Mouse (Mus musculus) heart, embryonic 12.5 days (tissue): ENCODE results near the gene Cnksr3. TPM values are rescaled to one million over a fixed set of nuclear protein-coding genes. Genes with fewer than 3 reads are reported as not detected.
A peak's percentile ranks its signal among the peaks of the same experiment; 100 is the strongest.

Experiments used
- ATAC-seq: fragments of 200-750 bp; cut with Nextera tagmentation; 2 replicates; pipeline ENCODE4 v1.8.0; 2017; ENCODE audit warnings: moderate TSS enrichment, moderate library complexity; ENCODE audit not compliant: insufficient number of reproducible peaks, low FRiP score
- H3K27ac ChIP-seq: fragments of 300-500 bp; sonication (generic); 2 replicates; pipeline ENCODE4 v1.5.1; 2016; ENCODE audit warnings: mild to moderate bottlenecking, moderate library complexity; ENCODE audit not compliant: poor library complexity, severe bottlenecking
- H3K27me3 ChIP-seq: fragments of 300-500 bp; sonication (generic); replicated peaks from 2 replicates; pipeline ENCODE4 v1.6.1; 2016; ENCODE audit warnings: mild to moderate bottlenecking, moderate library complexity
- H3K36me3 ChIP-seq: fragments of 300-500 bp; sonication (generic); 2 replicates; pipeline ENCODE4 v1.6.1; 2016; ENCODE audit warnings: mild to moderate bottlenecking, moderate library complexity
- H3K4me1 ChIP-seq: fragments of 300-500 bp; sonication (generic); replicated peaks from 2 replicates; pipeline ENCODE4 v1.6.1; 2016; ENCODE audit warnings: mild to moderate bottlenecking
- H3K4me2 ChIP-seq: fragments of 300-500 bp; sonication (generic); 2 replicates; pipeline ENCODE4 v1.6.1; 2016; ENCODE audit warnings: mild to moderate bottlenecking, moderate library complexity
- H3K4me3 ChIP-seq: fragments of 300-500 bp; sonication (generic); 2 replicates; pipeline ENCODE4 v1.5.1; 2016; ENCODE audit warnings: mild to moderate bottlenecking
- H3K9ac ChIP-seq: fragments of 300-500 bp; sonication (generic); 2 replicates; pipeline ENCODE4 v1.6.1; 2016; ENCODE audit warnings: mild to moderate bottlenecking, moderate library complexity
- H3K9me3 ChIP-seq: fragments of 300-500 bp; sonication (generic); replicated peaks from 2 replicates; pipeline ENCODE4 v1.6.1; 2016; ENCODE audit warnings: mild to moderate bottlenecking, moderate library complexity
- WGBS: fragments of 180-500 bp; shearing (Covaris S2); methylation state at CpG from one replicate; pipeline ENCODE4 v1.1.7; 2016; 5-methylcytosine and 5-hydroxymethylcytosine counted together
- polyA plus RNA-seq: library from polyadenylated mRNA; unstranded; fragments of >200 nt; fragmentation: Nextera tagmentation; extraction: Ambion mirVana; gene quantifications from 2 replicates; pipeline ENCODE4 v1.2.1, GENCODE M21; 2016

Cnksr3 gene
- polyA plus RNA-seq, 1 experiment from 2014 or later: 7.0 TPM

- WGBS: 54% methylated on average over 5 of the region's 5 CpGs
- Histone ChIP-seq H3K27me3 (no peaks in the 10 kb centered on the region), H3K9me3 (no peaks in the 10 kb centered on the region), H3K27ac (no peak overlapping the region), H3K4me1 (peaks cover 36% of the 10 kb centered on the region), H3K4me2 (peak overlapping the region; percentile 95), H3K9ac (peak overlapping the region; percentile 85), H3K4me3 (peak overlapping the region; percentile 78), H3K36me3 (peaks cover 2% of the 10 kb centered on the region; the same call in 1 of the 2 replicates)
- ATAC-seq: no peak
Observed at GRCm38 (mm10) chr10:7209691-7210455, 2.2 kb downstream of the Cnksr3 start.

GRCm38 (mm10) chr10:7208859-7209441 is 3.1 kb downstream of the Cnksr3 start:
- Histone ChIP-seq H3K4me1 (peaks cover 36% of the 10 kb centered on the region), H3K9ac (no peak overlapping the region), H3K36me3 (peaks cover 2% of the 10 kb centered on the region; the same call in 1 of the 2 replicates), H3K9me3 (no peaks in the 10 kb centered on the region), H3K27ac (no peak overlapping the region), H3K27me3 (no peaks in the 10 kb centered on the region), H3K4me3 (no peak overlapping the region), H3K4me2 (no peak overlapping the region)
- WGBS: 69% methylated on average over 10 of the region's 10 CpGs
- ATAC-seq: no peak

GRCm38 (mm10) chr10:7207301-7207700 is 4.7 kb downstream of the Cnksr3 start:
- H3K9ac ChIP-seq: no peak overlapping the region
- H3K4me2 ChIP-seq: no peak overlapping the region
- no peaks in the 10 kb centered on the region for H3K9me3 ChIP-seq
- no peak for ATAC-seq
- peaks cover 2% of the 10 kb centered on the region; the same call in 1 of the 2 replicates for H3K36me3 ChIP-seq
- no peak overlapping the region for H3K4me3 ChIP-seq
- H3K27me3 ChIP-seq: no peaks in the 10 kb centered on the region
- no peak overlapping the region for H3K27ac ChIP-seq
- WGBS: 49% methylated on average over 11 of the region's 11 CpGs
- peaks cover 28% of the 10 kb centered on the region for H3K4me1 ChIP-seq

GRCm38 (mm10) chr10:7206571-7206970 is 5.5 kb downstream of the Cnksr3 start:
- no peak for ATAC-seq
- H3K4me1 ChIP-seq: peaks cover 28% of the 10 kb centered on the region
- no peak overlapping the region for H3K27ac ChIP-seq
- peaks cover 2% of the 10 kb centered on the region; the same call in 1 of the 2 replicates for H3K36me3 ChIP-seq
- H3K9ac ChIP-seq: no peak overlapping the region
- H3K4me3 ChIP-seq: no peak overlapping the region
- no peaks in the 10 kb centered on the region for H3K27me3 ChIP-seq
- WGBS: 76% methylated on average over 7 of the region's 7 CpGs
- no peak overlapping the region for H3K4me2 ChIP-seq
- H3K9me3 ChIP-seq: no peaks in the 10 kb centered on the region

- H3K9me3 ChIP-seq: no peaks in the 10 kb centered on the region
- ATAC-seq: no peak
- 79% methylated on average over 3 of the region's 3 CpGs for WGBS
- no peak overlapping the region for H3K4me3 ChIP-seq
- no peaks in the 10 kb centered on the region for H3K27me3 ChIP-seq
- peaks cover 2% of the 10 kb centered on the region; the same call in 1 of the 2 replicates for H3K36me3 ChIP-seq
- no peak overlapping the region for H3K4me2 ChIP-seq
- no peak overlapping the region for H3K9ac ChIP-seq
- no peak overlapping the region for H3K27ac ChIP-seq
- H3K4me1 ChIP-seq: peaks cover 26% of the 10 kb centered on the region
Observed at GRCm38 (mm10) chr10:7205576-7205975, 6.5 kb downstream of the Cnksr3 start.

- H3K27ac ChIP-seq: no peak overlapping the region
- H3K27me3 ChIP-seq: no peaks in the 10 kb centered on the region
- ATAC-seq: no peak
- 65% methylated on average over 3 of the region's 3 CpGs for WGBS
- no peak overlapping the region for H3K4me3 ChIP-seq
- H3K4me1 ChIP-seq: peaks cover 19% of the 10 kb centered on the region
- no peak overlapping the region for H3K9ac ChIP-seq
- H3K9me3 ChIP-seq: no peaks in the 10 kb centered on the region
- H3K4me2 ChIP-seq: no peak overlapping the region
- H3K36me3 ChIP-seq: peaks cover 2% of the 10 kb centered on the region; the same call in 1 of the 2 replicates
Observed at GRCm38 (mm10) chr10:7204953-7205352, 7.1 kb downstream of the Cnksr3 start.

- no peak for ATAC-seq
- Histone ChIP-seq H3K4me2 (no peak overlapping the region), H3K27me3 (no peaks in the 10 kb centered on the region), H3K9ac (no peak overlapping the region), H3K9me3 (no peaks in the 10 kb centered on the region), H3K27ac (no peak overlapping the region), H3K4me1 (peaks cover 16% of the 10 kb centered on the region), H3K36me3 (peaks cover 2% of the 10 kb centered on the region; the same call in 1 of the 2 replicates), H3K4me3 (no peak overlapping the region)
- 82% methylated on average over 9 of the region's 9 CpGs for WGBS
Observed at GRCm38 (mm10) chr10:7202576-7202975, 9.5 kb downstream of the Cnksr3 start.

GRCm38 (mm10) chr10:7200665-7201064 is 11.4 kb downstream of the Cnksr3 start:
- peaks cover 22% of the 10 kb centered on the region for H3K4me1 ChIP-seq
- no peaks in the 10 kb centered on the region for H3K27me3 ChIP-seq
- no peak overlapping the region for H3K4me3 ChIP-seq
- no peaks in the 10 kb centered on the region for H3K9me3 ChIP-seq
- no peaks in the 10 kb centered on the region for H3K36me3 ChIP-seq
- H3K4me2 ChIP-seq: no peak overlapping the region
- H3K9ac ChIP-seq: no peak overlapping the region
- H3K27ac ChIP-seq: no peak overlapping the region
- WGBS: 69% methylated on average over 7 of the region's 7 CpGs
- ATAC-seq: no peak

GRCm38 (mm10) chr10:7198201-7198600 is 13.8 kb downstream of the Cnksr3 start:
- Histone ChIP-seq H3K4me3 (no peak overlapping the region), H3K27me3 (no peaks in the 10 kb centered on the region), H3K4me2 (no peak overlapping the region), H3K36me3 (no peaks in the 10 kb centered on the region), H3K4me1 (peaks cover 30% of the 10 kb centered on the region), H3K27ac (no peak overlapping the region), H3K9me3 (no peaks in the 10 kb centered on the region), H3K9ac (no peak overlapping the region)
- ATAC-seq: no peak

GRCm38 (mm10) chr10:7197733-7198132 is 14.3 kb downstream of the Cnksr3 start:
- Histone ChIP-seq H3K36me3 (no peaks in the 10 kb centered on the region), H3K9ac (no peak overlapping the region), H3K9me3 (no peaks in the 10 kb centered on the region), H3K27ac (no peak overlapping the region), H3K4me1 (peaks cover 30% of the 10 kb centered on the region), H3K4me2 (no peak overlapping the region), H3K4me3 (no peak overlapping the region), H3K27me3 (no peaks in the 10 kb centered on the region)
- ATAC-seq: no peak
- 77% methylated on average over 6 of the region's 6 CpGs for WGBS

GRCm38 (mm10) chr10:7196668-7197400 is 15.2 kb downstream of the Cnksr3 start:
- 72% methylated on average over 8 of the region's 8 CpGs for WGBS
- Histone ChIP-seq H3K4me2 (no peak overlapping the region), H3K9me3 (no peaks in the 10 kb centered on the region), H3K27ac (peak overlapping the region; percentile 38), H3K27me3 (no peaks in the 10 kb centered on the region), H3K4me3 (no peak overlapping the region), H3K9ac (no peak overlapping the region), H3K36me3 (no peaks in the 10 kb centered on the region), H3K4me1 (peaks cover 30% of the 10 kb centered on the region)
- ATAC-seq: no peak
